Mouse (Mus musculus) heart, postnatal 0 days (tissue): ENCODE measurements at regions not wholly inside any gene's neighbourhood (a gene's known extent, or its start where the extent isn't known, plus 50 kb on each side); places are given as distances from the start of the nearest gene placed in this dataset.

Experiments
- ATAC-seq: fragments of 200-750 bp; cut with Nextera tagmentation; 2 replicates; pipeline ENCODE4 v1.8.0; 2017; ENCODE audit warnings: low read depth, moderate number of reproducible peaks, moderate library complexity; ENCODE audit not compliant: insufficient read depth
- DNase-seq: peaks from one replicate; pipeline ENCODE4 v3.0.0-alpha.2; 2016; ENCODE audit warnings: low spot score
- H3K27ac ChIP-seq: fragments of 300-500 bp; sonication (generic); 2 replicates; pipeline ENCODE4 v1.5.1; 2014; ENCODE audit warnings: low read depth, mild to moderate bottlenecking
- H3K27me3 ChIP-seq: fragments of 300-500 bp; sonication (generic); 2 replicates; pipeline ENCODE4 v1.6.1; 2014; ENCODE audit warnings: low read length, mixed read lengths; ENCODE audit not compliant: control insufficient read depth, insufficient read depth
- H3K36me3 ChIP-seq: fragments of 300-500 bp; sonication (generic); replicated peaks from 2 replicates; pipeline ENCODE4 v1.6.1; 2014; ENCODE audit warnings: low read length, mixed read lengths; ENCODE audit not compliant: control insufficient read depth, insufficient read depth
- H3K4me1 ChIP-seq: fragments of 300-500 bp; sonication (generic); 2 replicates; pipeline ENCODE4 v1.6.1; 2014; ENCODE audit warnings: antibody characterized with exemption; ENCODE audit not compliant: control insufficient read depth, insufficient read depth
- H3K4me2 ChIP-seq: fragments of 300-500 bp; sonication (generic); 2 replicates; pipeline ENCODE4 v1.6.1; 2014; ENCODE audit warnings: low read depth, mild to moderate bottlenecking, low read length, moderate library complexity
- H3K4me3 ChIP-seq: fragments of 300-500 bp; sonication (generic); 2 replicates; pipeline ENCODE4 v1.5.1; 2014; ENCODE audit warnings: low read depth, low read length
- H3K9ac ChIP-seq: fragments of 300-500 bp; sonication (generic); replicated peaks from 2 replicates; pipeline ENCODE4 v1.6.1; 2014; ENCODE audit warnings: low read depth, low read length, mixed read lengths
- H3K9me3 ChIP-seq: fragments of 300-500 bp; sonication (generic); replicated peaks from 2 replicates; pipeline ENCODE4 v1.6.1; 2016; ENCODE audit warnings: low read length; ENCODE audit not compliant: control insufficient read depth
- CTCF ChIP-seq: IDR thresholded peaks from 2 replicates; pipeline ENCODE4 v1.5.1; 2016; ENCODE audit warnings: antibody characterized with exemption, control low read depth, low read depth
- EP300 ChIP-seq: IDR thresholded peaks from 2 replicates; pipeline ENCODE4 v1.6.1; 2016; ENCODE audit warnings: antibody characterized with exemption, low read depth
- WGBS: fragments of 180-500 bp; shearing (Covaris S2); extraction: QIAGEN DNeasy Blood & Tissue Kit; methylation state at CpG from one replicate; pipeline ENCODE4 v1.1.7; 2014; 5-methylcytosine and 5-hydroxymethylcytosine counted together

DNA sequence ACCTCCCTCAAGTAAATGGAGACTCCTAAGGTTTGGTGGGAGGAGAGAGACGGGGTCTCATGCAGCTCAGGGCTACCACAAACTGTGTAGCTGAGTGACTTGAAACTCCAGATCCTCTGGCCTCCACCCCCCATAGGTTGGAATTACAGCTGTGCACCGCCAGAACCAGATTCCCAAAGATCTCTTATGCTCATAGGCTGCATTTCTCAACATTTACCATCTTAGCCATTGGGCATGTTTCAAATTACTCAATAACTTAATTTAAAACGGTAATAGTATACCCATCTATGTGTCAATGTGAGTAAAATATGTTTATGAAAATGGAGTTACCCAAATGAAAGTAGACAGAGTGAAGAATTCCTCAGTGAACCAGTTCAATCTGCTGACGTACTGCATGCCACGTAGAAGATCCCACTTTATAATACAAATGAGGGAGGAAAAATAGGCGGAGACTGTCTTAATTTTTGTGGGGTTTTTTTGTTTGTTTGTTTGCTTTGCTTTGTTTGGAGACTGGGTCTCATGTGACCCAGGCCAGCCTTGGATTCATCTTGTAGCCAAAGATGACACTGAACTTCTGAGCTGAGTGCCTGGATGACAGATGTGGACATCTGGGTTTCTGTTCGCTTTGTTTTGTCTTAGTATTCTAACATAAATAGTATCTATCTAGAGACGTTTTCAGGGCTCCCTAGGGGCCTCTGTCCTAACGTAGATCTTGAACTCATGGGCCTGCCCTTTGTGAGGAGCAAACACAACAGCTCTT lies 79.1 kb downstream of the Rhob start:
- Histone ChIP-seq H3K27me3 (no peaks in the 10 kb centered on the region), H3K9ac (no peak overlapping the region), H3K4me3 (no peak overlapping the region), H3K4me2 (no peak overlapping the region), H3K36me3 (no peaks in the 10 kb centered on the region), H3K9me3 (no peaks in the 10 kb centered on the region), H3K4me1 (no peaks in the 10 kb centered on the region), H3K27ac (no peak overlapping the region)
- TF ChIP-seq CTCF, result no peak
- TF ChIP-seq EP300, result no peak
- ATAC-seq (no peak), DNase-seq (no peak)
- WGBS, result 80% methylated on average over 9 of the region's 9 CpGs

DNA sequence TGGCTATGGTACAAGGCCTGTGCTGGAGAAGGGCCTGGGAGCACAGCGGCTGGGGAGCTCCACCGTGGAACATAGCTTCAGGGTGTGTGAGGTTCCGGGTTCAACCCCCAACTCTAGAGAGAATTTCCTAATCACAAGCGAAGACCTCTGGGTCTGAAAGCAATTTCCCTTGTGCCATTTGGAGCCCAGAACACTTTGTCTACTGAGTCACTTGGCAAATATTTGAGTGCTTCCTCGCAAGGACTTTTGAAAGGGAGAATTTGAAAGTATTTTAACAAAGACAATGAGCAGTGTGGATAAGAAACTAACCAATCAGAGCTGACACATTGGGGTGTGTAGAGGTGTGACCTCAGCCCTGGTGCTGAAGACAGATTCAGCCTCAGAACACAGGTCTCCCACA lies 80.9 kb downstream of the Rhob start:
- DNase-seq (no peak), ATAC-seq (no peak)
- no peak overlapping the region for H3K4me3 ChIP-seq
- WGBS, result 67% methylated on average over 5 of the region's 5 CpGs
- H3K9ac ChIP-seq, result no peak overlapping the region
- H3K27ac ChIP-seq, result no peak overlapping the region
- no peak for TF ChIP-seq CTCF
- TF ChIP-seq EP300, result no peak
- no peaks in the 10 kb centered on the region for H3K27me3 ChIP-seq
- H3K9me3 ChIP-seq, result no peaks in the 10 kb centered on the region
- no peaks in the 10 kb centered on the region for H3K36me3 ChIP-seq
- H3K4me2 ChIP-seq, result no peak overlapping the region
- no peaks in the 10 kb centered on the region for H3K4me1 ChIP-seq

DNA sequence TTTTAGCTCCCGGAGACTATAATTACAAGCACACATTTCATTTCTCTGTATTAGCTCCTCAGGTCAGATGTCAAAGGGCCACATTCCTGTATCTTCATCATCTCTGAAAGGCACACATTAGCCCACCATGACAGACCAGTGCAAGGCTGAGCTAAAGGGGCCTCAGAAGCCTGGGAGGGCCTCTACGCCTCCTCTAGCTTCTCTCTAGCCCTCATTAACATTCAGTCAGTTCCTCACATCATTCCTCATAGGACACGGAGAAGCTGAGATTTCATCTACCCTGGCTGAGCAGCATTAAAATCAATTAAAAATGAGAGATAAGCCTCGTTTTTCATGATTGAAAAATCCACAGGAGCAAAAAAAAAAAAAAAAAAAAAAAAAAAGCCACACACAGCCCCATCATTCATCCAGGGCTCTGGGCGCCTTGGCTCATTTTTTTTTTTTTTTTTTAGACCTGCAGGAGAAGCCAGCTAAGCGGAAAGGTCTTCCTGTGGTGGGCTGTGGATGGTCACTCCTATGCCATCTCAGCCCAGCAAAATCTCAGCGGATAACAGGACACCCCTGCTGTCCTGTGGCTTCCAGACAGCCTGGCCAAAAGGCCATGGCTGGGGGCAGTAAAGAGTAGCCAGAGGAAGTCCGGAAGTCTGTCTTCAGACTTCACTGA lies 82.5 kb downstream of the Rhob start:
- Histone ChIP-seq H3K4me1 (no peaks in the 10 kb centered on the region), H3K36me3 (no peaks in the 10 kb centered on the region), H3K4me3 (no peak overlapping the region), H3K4me2 (no peak overlapping the region), H3K9me3 (no peaks in the 10 kb centered on the region), H3K27ac (no peak overlapping the region), H3K27me3 (no peaks in the 10 kb centered on the region), H3K9ac (no peak overlapping the region)
- ATAC-seq (no peak), DNase-seq (no peak)
- TF ChIP-seq EP300 (no peak), CTCF (no peak)
- WGBS, result 78% methylated on average over 8 of the region's 8 CpGs

DNA sequence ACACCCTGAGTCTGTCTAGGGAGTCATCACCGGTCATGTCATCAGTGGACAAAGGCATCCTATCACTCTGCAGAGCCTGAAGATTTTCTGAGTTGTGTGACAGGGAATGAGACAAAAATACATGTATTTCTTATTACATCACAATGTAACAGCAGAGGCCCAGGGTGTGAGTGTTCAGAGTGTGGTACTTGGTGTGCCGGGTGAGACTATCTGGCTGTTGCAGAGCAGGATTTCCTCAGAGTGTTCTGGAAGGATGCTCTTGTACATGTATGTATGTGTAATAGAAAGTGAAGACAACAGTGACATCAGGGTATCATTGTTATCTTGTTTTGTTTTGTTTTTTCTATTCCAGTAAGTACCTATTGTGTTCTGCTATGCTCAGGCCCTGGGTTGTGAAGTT lies 87.7 kb downstream of the Rhob start:
- Histone ChIP-seq H3K27me3 (no peaks in the 10 kb centered on the region), H3K9me3 (no peaks in the 10 kb centered on the region), H3K4me3 (no peak overlapping the region), H3K9ac (no peak overlapping the region), H3K4me1 (peaks cover 8% of the 10 kb centered on the region), H3K4me2 (no peak overlapping the region), H3K27ac (no peak overlapping the region), H3K36me3 (no peaks in the 10 kb centered on the region)
- TF ChIP-seq EP300 (no peak), CTCF (no peak)
- 85% methylated on average over 2 of the region's 2 CpGs for WGBS
- no peak for DNase-seq
- ATAC-seq, result no peak

DNA sequence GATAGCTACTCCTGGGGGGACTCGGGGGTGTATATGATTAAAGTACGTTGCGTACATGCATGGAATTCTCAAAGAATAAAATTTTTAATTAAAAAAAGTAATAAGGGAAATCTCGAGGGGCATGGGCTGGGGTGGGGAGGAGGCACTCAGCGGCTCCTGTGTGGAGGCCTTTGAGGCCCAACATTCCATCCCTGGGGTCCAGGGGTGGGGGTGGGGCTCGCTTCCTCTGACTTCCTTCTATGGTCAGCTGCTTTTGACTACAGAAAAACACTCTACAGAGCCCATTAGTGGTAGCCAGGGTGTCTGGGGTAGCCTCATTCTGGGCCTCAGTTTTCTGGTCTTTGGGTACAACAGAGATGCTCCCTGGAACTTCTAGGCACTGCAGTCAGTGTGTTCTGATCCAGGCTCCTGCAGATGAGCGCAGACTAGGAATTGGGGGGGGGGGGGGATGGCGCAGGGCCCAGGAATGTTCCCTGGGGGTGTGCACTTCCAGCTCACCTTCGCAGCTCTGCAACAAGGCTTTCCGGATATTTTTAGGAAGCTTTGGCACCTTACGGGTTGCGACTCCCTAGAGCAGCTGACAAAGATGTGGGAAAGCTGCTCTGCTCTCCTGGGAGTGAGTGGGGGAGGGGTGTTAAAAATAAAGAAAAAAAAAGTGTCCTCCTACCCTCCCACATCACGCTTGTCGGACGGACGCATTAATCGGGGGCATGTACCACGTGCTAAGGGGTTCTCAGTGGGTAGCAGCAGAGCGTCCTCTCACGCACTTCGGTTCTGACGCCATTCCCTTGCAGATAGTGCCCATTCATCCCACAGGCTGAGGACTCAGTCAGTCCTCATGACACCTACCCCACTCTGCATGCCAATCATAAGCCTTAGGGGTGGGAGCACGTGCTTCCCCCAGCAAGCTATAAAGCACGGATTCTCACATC lies 89.1 kb downstream of the Rhob start:
- WGBS, result 20% methylated on average over 23 of the region's 24 CpGs

More for the DNA sequence above, 89.1 kb downstream of the Rhob start:
- Histone ChIP-seq H3K9ac (no peak overlapping the region), H3K9me3 (no peaks in the 10 kb centered on the region), H3K4me2 (peak overlapping the region; percentile 47), H3K27me3 (no peaks in the 10 kb centered on the region), H3K36me3 (no peaks in the 10 kb centered on the region), H3K4me1 (peaks cover 8% of the 10 kb centered on the region), H3K4me3 (no peak overlapping the region), H3K27ac (no peak overlapping the region)
- DNase-seq, result peak; percentile 30
- TF ChIP-seq CTCF, result no peak
- TF ChIP-seq EP300, result no peak
- ATAC-seq, result peak; percentile 67
